Mouse (Mus musculus) bone marrow macrophage, adult 2 months (primary cell): Measurements from ENCODE around the gene Eif2d.

ENCODE experiments used
- CTCF ChIP-seq: IDR thresholded peaks from 2 replicates; pipeline ENCODE4 v1.5.1; 2012; ENCODE audit warnings: low read depth, mild to moderate bottlenecking, low read length, moderate library complexity
- POLR2A ChIP-seq: IDR thresholded peaks from 2 replicates; pipeline ENCODE4 v1.6.1; 2012; ENCODE audit warnings: mild to moderate bottlenecking, low read depth, low read length, borderline replicate concordance

DNA sequence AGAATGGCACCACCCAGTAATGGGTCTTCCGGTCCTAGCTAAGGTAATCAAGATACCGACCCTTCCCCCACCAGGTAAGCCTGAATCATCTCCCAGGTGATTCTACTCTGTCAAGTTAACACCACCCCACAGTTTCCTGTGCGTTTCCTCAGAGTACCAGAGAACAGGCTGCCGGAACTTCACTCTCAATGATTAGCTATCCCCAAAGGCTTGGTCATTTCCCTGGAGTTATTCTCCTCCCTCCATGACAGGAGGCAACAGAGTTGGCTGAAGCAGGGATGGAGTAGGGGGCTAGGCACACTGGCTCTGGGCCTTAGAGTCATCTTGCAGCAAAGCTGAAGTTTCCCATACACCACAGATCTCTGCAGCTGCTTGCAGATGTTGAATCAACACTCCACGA is 34.9 kb downstream of the Eif2d start:
- TF ChIP-seq CTCF, result no peak
- TF ChIP-seq POLR2A, result no peak
